ENCODE assay signal across 21 mouse cellular contexts in the genomic region with DNA sequence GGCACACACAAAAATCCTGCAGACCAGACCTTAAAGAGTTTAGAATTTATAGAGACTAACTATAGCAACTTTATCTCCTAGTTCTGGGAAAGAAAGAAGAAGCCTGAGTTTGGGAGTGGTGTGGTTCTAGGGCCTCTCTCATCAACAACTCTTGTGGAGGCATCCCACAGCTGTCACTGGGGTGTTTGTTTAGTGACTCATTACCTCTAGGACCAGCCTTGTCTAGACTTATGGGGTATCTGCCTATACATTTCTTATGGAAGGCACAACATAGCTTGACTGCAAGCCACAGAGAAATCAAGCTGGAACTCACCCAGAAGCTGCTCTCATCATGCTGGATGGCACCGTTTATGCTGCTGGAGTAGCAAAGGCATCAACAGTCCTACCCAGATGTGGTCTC.
"Had no signal": no experiment of that assay in that cellular context is flagged by ENCODE, and none has a peak within 500 bp of the region (broad histone marks: within the 10 kb centered on the region; RNA-seq: fewer than 3 reads in every experiment).

No protein-coding gene starts in this region.

- H3K4me3 ChIP-seq: liver, embryonic 15.5 days; lung, embryonic 15.5 days; megakaryocyte, embryonic 14.5 days; midbrain, embryonic 13.5 days; midbrain, embryonic 15.5 days; neural tube, embryonic 13.5 days; neural tube, embryonic 15.5 days; stomach, embryonic 15.5 days had no signal

- H3K27me3 ChIP-seq: liver, embryonic 15.5 days; lung, embryonic 15.5 days; midbrain, embryonic 13.5 days; midbrain, embryonic 15.5 days; neural tube, embryonic 13.5 days; neural tube, embryonic 15.5 days; stomach, embryonic 15.5 days had no signal

- H3K4me1 ChIP-seq: liver, embryonic 15.5 days; lung, embryonic 15.5 days; midbrain, embryonic 15.5 days; stomach, embryonic 15.5 days had no signal

- DNase-seq: liver, postnatal 0 days; lung, adult 2 months; lung, postnatal 14 days; lung, postnatal 36 days; retina, postnatal 1 day; right cerebral cortex, adult 18-20 months; right cerebral cortex, postnatal 25 days; right cerebral cortex, postnatal 4 days; spleen, adult 18-20 months; thymus, postnatal 14 days; thymus, postnatal 36 days had no signal

- H3K36me3 ChIP-seq: liver, embryonic 15.5 days; lung, embryonic 15.5 days; midbrain, embryonic 13.5 days; midbrain, embryonic 15.5 days; neural tube, embryonic 13.5 days; neural tube, embryonic 15.5 days; stomach, embryonic 15.5 days had no signal

- H3K27ac ChIP-seq: liver, embryonic 15.5 days; lung, embryonic 15.5 days; macrophage; midbrain, embryonic 13.5 days; midbrain, embryonic 15.5 days; neural tube, embryonic 13.5 days; neural tube, embryonic 15.5 days; stomach, embryonic 15.5 days; stomach, postnatal 0 days had no signal
